Mouse (Mus musculus) lung, embryonic 14.5 days (tissue): ENCODE measurements around the gene Vmn1r188. TPM values are rescaled to one million over a fixed set of nuclear protein-coding genes. Genes with fewer than 3 reads are reported as not detected.
A peak's percentile ranks its signal among the peaks of the same experiment; 100 is the strongest.
"Not testable (repeated sequence)": the region's sequence is repeated elsewhere in the genome, so short reads cannot be mapped to it uniquely, and the experiment has no call there.

ENCODE experiments used
- ATAC-seq: fragments of 200-750 bp; cut with Nextera tagmentation; 2 replicates; pipeline ENCODE4 v1.8.0; 2017; ENCODE audit warnings: mild to moderate bottlenecking, moderate TSS enrichment, moderate library complexity; ENCODE audit not compliant: insufficient read depth
- DNase-seq: peaks from one replicate; pipeline ENCODE4 v3.0.0-alpha.2; 2015
- H3K27ac ChIP-seq: fragments of 300-500 bp; sonication (generic); 2 replicates; pipeline ENCODE4 v1.5.1; 2014; ENCODE audit warnings: low read depth, mild to moderate bottlenecking, moderate library complexity
- H3K27me3 ChIP-seq: fragments of 300-500 bp; sonication (generic); 2 replicates; pipeline ENCODE4 v1.6.1; 2014; ENCODE audit warnings: low read length, control low read depth; ENCODE audit not compliant: insufficient read depth
- H3K36me3 ChIP-seq: fragments of 300-500 bp; sonication (generic); 2 replicates; pipeline ENCODE4 v1.6.1; 2014; ENCODE audit warnings: control low read depth; ENCODE audit not compliant: insufficient read depth
- H3K4me1 ChIP-seq: fragments of 300-500 bp; sonication (generic); 2 replicates; pipeline ENCODE4 v1.6.1; 2014; ENCODE audit warnings: antibody characterized with exemption, control low read depth; ENCODE audit not compliant: insufficient read depth
- H3K4me2 ChIP-seq: fragments of 300-500 bp; sonication (generic); 2 replicates; pipeline ENCODE4 v1.6.1; 2014; ENCODE audit warnings: mild to moderate bottlenecking
- H3K4me3 ChIP-seq: fragments of 300-500 bp; sonication (generic); 2 replicates; pipeline ENCODE4 v1.5.1; 2014; ENCODE audit warnings: low read depth, low read length
- H3K9ac ChIP-seq: fragments of 300-500 bp; sonication (generic); 2 replicates; pipeline ENCODE4 v1.6.1; 2014
- H3K9me3 ChIP-seq: fragments of 300-500 bp; sonication (generic); 2 replicates; pipeline ENCODE4 v1.6.1; 2016; ENCODE audit warnings: low read depth, low read length, control low read depth
- CTCF ChIP-seq: IDR thresholded peaks from 2 replicates; pipeline ENCODE4 v1.5.1; 2016; ENCODE audit warnings: antibody characterized with exemption, low read depth
- WGBS: fragments of 180-500 bp; shearing (Covaris S2); extraction: QIAGEN DNeasy Blood & Tissue Kit; methylation state at CpG from one replicate; pipeline ENCODE4 v1.1.7; 2014; 5-methylcytosine and 5-hydroxymethylcytosine counted together
- polyA plus RNA-seq: library from polyadenylated mRNA; unstranded; fragments of >200 nt; fragmentation: Nextera tagmentation; extraction: Ambion mirVana; gene quantifications from 2 replicates; pipeline ENCODE4 v1.2.1, GENCODE M21; 2014

Vmn1r188 gene
- polyA plus RNA-seq, 1 experiment from 2014 or later: not detected

DNA sequence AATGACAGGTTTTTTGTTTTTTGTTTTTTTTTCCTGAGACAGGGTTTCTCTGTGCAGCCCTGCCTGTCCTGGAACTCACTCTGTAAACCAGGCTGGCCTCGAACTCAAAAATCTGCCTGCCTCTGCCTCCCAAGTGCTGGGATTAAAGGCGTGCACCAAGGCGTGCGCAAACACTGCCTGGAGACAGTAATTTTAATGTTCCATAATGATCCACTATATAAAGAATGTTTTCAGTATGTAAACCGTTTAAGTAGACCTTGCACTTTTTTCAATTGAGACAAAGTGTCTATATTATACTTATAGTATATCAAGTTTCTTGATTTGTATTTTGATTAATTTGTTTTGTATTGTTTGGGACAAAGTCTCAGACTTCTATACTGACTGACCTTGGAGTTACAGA, 44.9 kb upstream of the Vmn1r188 start:
- H3K9ac ChIP-seq: no peak overlapping the region
- H3K27ac ChIP-seq: peak overlapping the region; percentile 98
- H3K4me2 ChIP-seq: peak overlapping the region; percentile 80
- no peaks in the 10 kb centered on the region for H3K9me3 ChIP-seq
- peak overlapping the region; percentile 46; the same call in 1 of the 2 replicates for H3K4me3 ChIP-seq
- peaks cover 6% of the 10 kb centered on the region; the same call in 1 of the 2 replicates for H3K4me1 ChIP-seq
- no peak for DNase-seq
- WGBS: 59% methylated on average over 5 of the region's 5 CpGs
- no peaks in the 10 kb centered on the region for H3K36me3 ChIP-seq
- no peaks in the 10 kb centered on the region for H3K27me3 ChIP-seq
- ATAC-seq: no peak
- no peak for TF ChIP-seq CTCF

DNA sequence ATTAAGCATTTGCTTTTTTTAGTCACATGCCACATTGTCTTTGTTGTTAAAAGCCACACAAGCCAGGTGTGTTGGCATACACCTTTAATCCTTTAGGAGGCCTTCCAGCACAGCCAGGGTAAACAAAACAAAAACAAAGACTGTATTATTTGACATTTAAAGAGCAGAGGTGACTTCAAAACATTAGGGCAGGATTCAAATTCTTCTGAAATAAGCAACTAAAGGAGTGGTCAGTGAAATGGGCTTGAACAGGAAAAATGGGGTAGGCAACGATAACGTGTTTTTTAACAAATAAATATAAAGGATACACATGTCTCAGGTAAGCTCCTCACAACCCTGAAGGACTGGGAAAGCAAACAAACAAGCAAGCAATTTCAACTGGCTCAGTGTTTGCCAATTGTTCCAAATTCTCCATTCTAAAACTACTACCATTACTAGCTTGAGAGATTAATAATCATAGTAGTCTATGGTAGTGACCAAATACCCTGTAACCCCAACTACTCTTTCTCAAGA, 44.2 kb upstream of the Vmn1r188 start:
- H3K36me3 ChIP-seq: no peaks in the 10 kb centered on the region
- no peak for ATAC-seq
- peak overlapping the region; percentile 80 for H3K4me2 ChIP-seq
- no peaks in the 10 kb centered on the region for H3K27me3 ChIP-seq
- H3K9me3 ChIP-seq: no peaks in the 10 kb centered on the region
- peaks cover 10% of the 10 kb centered on the region for H3K4me1 ChIP-seq
- 6% methylated on average over 2 of the region's 2 CpGs for WGBS
- DNase-seq: no peak
- H3K4me3 ChIP-seq: peak overlapping the region; percentile 46
- TF ChIP-seq CTCF: no peak
- peak overlapping the region; percentile 81 for H3K9ac ChIP-seq
- H3K27ac ChIP-seq: peak overlapping the region; percentile 98

DNA sequence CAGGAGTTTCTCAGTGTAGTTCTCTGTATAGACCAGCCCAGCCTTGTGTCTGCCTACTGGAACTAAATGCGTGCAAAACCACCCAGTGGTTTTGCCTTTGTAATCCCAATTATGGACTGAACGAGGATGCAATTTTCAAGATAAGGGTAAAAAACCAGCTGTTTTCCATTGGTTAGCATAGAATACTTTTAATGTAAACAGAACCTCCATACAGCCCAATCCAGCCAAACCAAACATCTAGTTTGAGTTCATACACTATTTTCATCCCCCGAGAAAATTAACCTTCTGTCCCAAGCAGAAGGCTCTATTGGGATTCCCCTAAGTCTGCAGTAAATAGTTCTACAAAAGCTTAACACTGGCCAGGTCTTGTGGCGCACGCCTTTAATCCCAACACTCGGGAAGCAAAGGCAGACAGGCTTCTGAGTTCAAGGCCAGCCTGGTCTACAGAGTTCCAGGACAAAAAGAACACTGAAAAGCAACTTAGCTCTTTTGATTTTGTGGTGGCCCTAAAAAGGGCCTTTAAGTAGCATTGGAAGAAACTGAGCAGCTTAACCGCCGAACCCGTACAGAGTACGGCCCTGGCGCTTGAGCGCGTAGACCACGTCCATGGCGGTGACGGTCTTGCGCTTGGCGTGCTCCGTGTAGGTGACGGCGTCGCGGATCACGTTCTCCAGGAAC, 43.6 kb upstream of the Vmn1r188 start:
- peak; percentile 32 for ATAC-seq
- TF ChIP-seq CTCF: no peak

DNA sequence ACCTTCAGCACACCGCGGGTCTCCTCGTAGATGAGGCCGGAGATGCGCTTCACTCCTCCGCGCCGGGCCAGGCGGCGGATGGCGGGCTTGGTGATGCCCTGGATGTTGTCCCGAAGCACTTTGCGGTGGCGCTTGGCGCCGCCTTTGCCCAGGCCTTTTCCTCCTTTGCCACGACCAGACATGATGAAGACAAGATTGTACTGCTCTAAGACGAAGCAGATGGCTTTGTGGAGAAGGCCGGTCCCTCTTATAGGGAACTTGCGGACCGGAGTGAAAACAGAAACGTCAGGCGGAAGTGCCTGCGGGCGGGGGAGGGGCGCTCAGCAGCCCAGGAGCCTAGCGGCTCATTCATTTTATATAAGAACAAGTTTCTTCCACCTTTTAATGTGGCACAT, 43.1 kb upstream of the Vmn1r188 start, which contains the start of gene Hist1h4i:
Gene Hist1h4i, minus strand, starts transcription at position 221 of the 395 bp plus-strand sequence.
- not testable (repeated sequence) for H3K36me3 ChIP-seq, H3K9me3 ChIP-seq, H3K27me3 ChIP-seq, H3K4me1 ChIP-seq
- ATAC-seq: peak; percentile 64
- WGBS: 0% methylated on average over 23 of the region's 27 CpGs
- DNase-seq: peak; percentile 98
- peak within 1 kb of the TSS; percentile 98 for H3K27ac ChIP-seq
- H3K9ac ChIP-seq: peak within 1 kb of the TSS; percentile 81
- H3K4me2 ChIP-seq: peak within 1 kb of the TSS; percentile 80
- peak within 1 kb of the TSS; percentile 46 for H3K4me3 ChIP-seq

More for the DNA sequence above, 43.6 kb upstream of the Vmn1r188 start:
- Histone ChIP-seq H3K4me2 (peak overlapping the region; percentile 80), H3K27ac (peak overlapping the region; percentile 98), H3K27me3 (no peaks in the 10 kb centered on the region), H3K9ac (peak overlapping the region; percentile 81), H3K4me1 (peaks cover 10% of the 10 kb centered on the region), H3K36me3 (no peaks in the 10 kb centered on the region), H3K4me3 (peak overlapping the region; percentile 46), H3K9me3 (no peaks in the 10 kb centered on the region)
- under 1% methylated on average over 22 of the region's 24 CpGs for WGBS
- peak; percentile 72 for DNase-seq

DNA sequence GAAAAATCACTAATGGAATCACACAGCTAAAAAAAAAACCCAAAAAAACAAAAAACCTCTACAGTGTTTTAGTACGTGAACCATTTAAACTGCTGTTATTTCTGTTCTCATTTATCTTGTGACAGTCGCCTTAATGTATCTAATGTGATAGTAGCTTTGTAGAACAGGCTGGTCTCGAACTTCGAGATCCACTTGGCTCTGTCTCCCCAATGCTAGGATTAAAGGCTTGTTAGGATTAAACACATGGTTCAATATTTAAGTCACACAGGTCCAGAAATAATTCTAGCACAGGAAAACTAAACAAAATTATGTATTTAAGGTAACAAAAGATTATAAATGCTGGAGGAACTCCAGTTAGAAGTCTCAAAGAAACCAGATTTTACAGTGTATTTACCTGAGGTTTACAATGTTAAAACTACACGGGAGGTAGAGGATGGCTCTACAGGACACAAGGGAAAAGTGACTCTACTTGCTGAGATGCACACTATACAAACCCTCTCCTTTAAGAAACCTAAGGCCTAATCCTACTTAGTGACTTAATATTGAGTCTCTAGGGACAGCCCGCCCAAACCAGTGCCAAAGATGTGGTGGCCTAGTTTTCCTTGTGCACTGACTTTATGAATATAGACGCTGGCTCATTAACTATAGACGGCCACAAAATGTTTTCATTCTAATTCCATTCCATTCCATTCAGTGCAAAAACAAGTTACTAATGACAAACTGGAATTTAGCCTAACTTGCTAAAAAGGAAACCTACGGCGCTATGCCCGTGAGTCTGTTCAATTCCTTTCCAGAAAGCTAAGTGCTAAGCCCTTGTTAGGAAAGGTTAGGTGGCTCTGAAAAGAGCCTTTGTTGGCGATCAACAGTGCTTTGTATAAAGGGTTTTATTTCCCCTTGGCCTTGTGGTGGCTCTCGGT, 42.3 kb upstream of the Vmn1r188 start:
- H3K4me1 ChIP-seq: peaks cover 7% of the 10 kb centered on the region
- DNase-seq: peak; percentile 67
- WGBS: 2% methylated on average over 13 of the region's 13 CpGs
- no peak for ATAC-seq
- no peaks in the 10 kb centered on the region for H3K27me3 ChIP-seq
- TF ChIP-seq CTCF: no peak
- peak overlapping the region; percentile 80 for H3K4me2 ChIP-seq
- H3K27ac ChIP-seq: peak overlapping the region; percentile 98
- H3K36me3 ChIP-seq: no peaks in the 10 kb centered on the region
- H3K9me3 ChIP-seq: no peaks in the 10 kb centered on the region
- peak overlapping the region; percentile 63 for H3K9ac ChIP-seq
- peak overlapping the region; percentile 46 for H3K4me3 ChIP-seq

DNA sequence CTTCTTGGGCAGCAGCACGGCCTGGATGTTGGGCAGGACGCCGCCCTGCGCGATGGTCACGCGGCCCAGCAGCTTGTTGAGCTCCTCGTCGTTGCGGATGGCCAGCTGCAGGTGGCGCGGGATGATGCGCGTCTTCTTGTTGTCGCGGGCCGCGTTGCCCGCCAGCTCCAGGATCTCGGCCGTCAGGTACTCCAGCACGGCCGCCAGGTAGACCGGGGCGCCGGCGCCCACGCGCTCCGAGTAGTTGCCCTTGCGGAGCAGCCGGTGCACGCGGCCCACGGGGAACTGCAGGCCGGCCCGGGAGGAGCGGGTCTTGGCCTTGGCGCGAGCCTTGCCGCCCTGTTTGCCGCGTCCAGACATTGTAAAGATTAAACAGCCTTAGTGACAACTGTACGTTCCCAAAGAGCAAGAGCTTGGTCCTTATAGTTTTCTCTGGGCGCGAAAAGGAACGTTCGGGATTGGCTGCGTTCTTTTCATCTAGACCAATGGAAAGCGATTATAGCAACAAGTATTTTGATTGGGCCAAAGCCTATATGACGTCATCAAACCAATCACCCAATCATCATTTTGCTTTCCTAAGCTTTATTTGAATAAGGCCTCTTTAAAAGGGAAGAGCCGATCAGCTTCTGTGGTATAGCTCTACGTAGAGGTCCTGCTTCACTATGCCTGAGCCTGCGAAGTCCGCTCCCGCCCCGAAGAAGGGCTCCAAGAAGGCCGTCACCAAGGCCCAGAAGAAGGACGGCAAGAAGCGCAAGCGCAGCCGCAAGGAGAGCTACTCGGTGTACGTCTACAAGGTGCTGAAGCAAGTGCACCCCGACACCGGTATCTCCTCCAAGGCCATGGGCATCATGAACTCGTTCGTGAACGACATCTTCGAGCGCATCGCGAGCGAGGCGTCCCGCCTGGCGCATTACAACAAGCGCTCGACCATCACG, 41.4 kb upstream of the Vmn1r188 start, which contains the start of the genes Hist1h2ag and Hist1h2bj:
Gene Hist1h2ag, minus strand, starts transcription at position 377 of the 935 bp plus-strand sequence.
Gene Hist1h2bj, plus strand, starts transcription at position 647 of the 935 bp plus-strand sequence.
- not testable (repeated sequence) for H3K27me3 ChIP-seq, H3K4me1 ChIP-seq, H3K36me3 ChIP-seq, H3K9me3 ChIP-seq
- H3K27ac ChIP-seq: peak within 1 kb of the TSS; percentile 98
- peak within 1 kb of the TSS; percentile 80 for H3K4me2 ChIP-seq
- under 1% methylated on average over 34 of the region's 80 CpGs for WGBS
- H3K9ac ChIP-seq: peak within 1 kb of the TSS; percentile 63
- DNase-seq (peak; percentile 99), ATAC-seq (peak; percentile 91)
- peak within 1 kb of the TSS; percentile 46 for H3K4me3 ChIP-seq
